Mouse (Mus musculus) thymus, adult 2 months (tissue): ENCODE measurements around the gene Ankrd24. TPM values are rescaled to one million over a fixed set of nuclear protein-coding genes. Genes with fewer than 3 reads are reported as not detected.
A peak's percentile ranks its signal among the peaks of the same experiment; 100 is the strongest.

Experiments used
- DNase-seq: peaks from one replicate; pipeline ENCODE4 v3.0.0; 2021
- H3K27ac ChIP-seq: fragments of 200-500 bp; 2 replicates; pipeline ENCODE4 v1.5.1; 2012; ENCODE audit warnings: low read length, control low read depth; ENCODE audit not compliant: control insufficient read depth, insufficient read depth
- H3K27me3 ChIP-seq: fragments of 200-500 bp; 2 replicates; pipeline ENCODE4 v1.6.1; 2012; ENCODE audit warnings: mild to moderate bottlenecking, low read length, moderate library complexity, mixed read lengths; ENCODE audit not compliant: control insufficient read depth, insufficient read depth
- H3K36me3 ChIP-seq: fragments of 200-500 bp; 2 replicates; pipeline ENCODE4 v1.6.1; 2012; ENCODE audit warnings: mild to moderate bottlenecking, low read length, moderate library complexity; ENCODE audit not compliant: control insufficient read depth, insufficient read depth
- H3K4me1 ChIP-seq: fragments of 200-500 bp; replicated peaks from 2 replicates; pipeline ENCODE4 v1.6.1; 2012; ENCODE audit warnings: low read length; ENCODE audit not compliant: control insufficient read depth, insufficient read depth
- H3K4me3 ChIP-seq: fragments of 200-500 bp; 2 replicates; pipeline ENCODE4 v1.5.1; 2012; ENCODE audit warnings: mild to moderate bottlenecking, low read length, control low read depth, moderate library complexity; ENCODE audit not compliant: control insufficient read depth, insufficient read depth
- CTCF ChIP-seq: fragments of 200-500 bp; IDR thresholded peaks from 2 replicates; pipeline ENCODE4 v1.5.1; 2012; ENCODE audit warnings: mild to moderate bottlenecking, control low read depth, low read length, moderate library complexity, borderline replicate concordance; ENCODE audit not compliant: control insufficient read depth, poor library complexity, insufficient read depth; ENCODE audit errors: extremely low read depth
- POLR2A ChIP-seq: fragments of 200-500 bp; IDR thresholded peaks from 2 replicates; pipeline ENCODE4 v1.6.1; 2012; ENCODE audit warnings: mild to moderate bottlenecking, low read length, control low read depth, moderate library complexity; ENCODE audit not compliant: control insufficient read depth, poor library complexity, insufficient read depth; ENCODE audit errors: extremely low read depth
- WGBS: fragments of 180-500 bp; shearing (Covaris S2); methylation state at CpG from one replicate; pipeline ENCODE4 v1.1.7; 2018; 5-methylcytosine and 5-hydroxymethylcytosine counted together
- polyA plus RNA-seq: library from polyadenylated mRNA; depleted of rRNA; stranded (reverse); fragments of >200 nt; gene quantifications from 2 replicates; pipeline ENCODE4 v1.2.3, GENCODE M21; 2012

The Ankrd24 gene
- polyA plus RNA-seq, 1 experiment: 19.1 TPM

DNA sequence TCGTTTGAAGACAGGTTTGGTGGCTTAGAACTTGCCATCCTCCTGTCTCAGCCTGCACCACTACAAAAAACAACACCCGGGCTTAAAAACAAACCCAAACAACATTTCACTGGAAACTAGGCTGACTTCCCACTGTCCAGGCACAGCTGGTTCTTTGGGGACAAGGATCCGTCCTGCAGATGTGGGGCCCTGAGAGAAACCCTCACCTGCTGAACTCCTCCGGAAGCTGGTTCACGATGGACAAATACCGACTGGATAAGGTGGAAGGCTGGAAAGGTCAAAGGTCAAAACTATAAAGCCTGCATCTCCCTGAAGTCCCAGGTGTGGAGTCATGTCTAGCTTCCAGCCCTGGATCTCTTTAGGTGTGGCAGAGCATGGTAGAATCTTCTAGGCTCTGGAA lies 29.5 kb upstream of the Ankrd24 start:
- Histone ChIP-seq H3K4me3 (no peak overlapping the region), H3K4me1 (peaks cover 69% of the 10 kb centered on the region), H3K27ac (peak overlapping the region; percentile 36; the same call in 1 of the 2 replicates), H3K36me3 (no peaks in the 10 kb centered on the region), H3K27me3 (no peaks in the 10 kb centered on the region)
- TF ChIP-seq POLR2A: no peak
- no peak for TF ChIP-seq CTCF
- WGBS: 62% methylated on average over 6 of the region's 6 CpGs
- DNase-seq: no peak

DNA sequence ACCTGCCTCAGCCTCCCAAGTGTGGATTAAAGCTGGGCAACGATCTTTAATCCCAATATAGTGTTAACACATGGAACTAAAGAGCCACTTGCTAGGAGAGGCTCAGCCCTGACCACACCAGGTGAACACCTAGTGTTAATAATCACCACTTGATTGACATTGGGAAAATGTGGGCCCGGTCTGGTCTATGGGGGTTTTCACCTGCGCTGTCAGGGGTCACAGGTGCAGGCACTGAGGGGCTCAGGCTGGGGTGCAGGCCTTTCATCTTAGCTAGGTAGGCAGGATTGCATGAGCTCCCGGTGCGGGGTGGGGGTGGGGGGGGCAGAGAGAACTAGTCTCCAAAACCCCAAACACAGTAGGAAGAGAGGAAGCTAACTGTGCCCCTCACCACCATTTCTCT lies 28.7 kb upstream of the Ankrd24 start:
- no peak overlapping the region for H3K27ac ChIP-seq
- no peak overlapping the region for H3K4me3 ChIP-seq
- H3K27me3 ChIP-seq: no peaks in the 10 kb centered on the region
- no peaks in the 10 kb centered on the region for H3K36me3 ChIP-seq
- DNase-seq: no peak
- peaks cover 74% of the 10 kb centered on the region for H3K4me1 ChIP-seq
- TF ChIP-seq CTCF (no peak), POLR2A (no peak)
- 33% methylated on average over 5 of the region's 5 CpGs for WGBS

- whole genome bisulfite sequencing: 53% methylated on average over 10 of the region's 10 CpGs
- Histone ChIP-seq H3K27ac (peak overlapping the region; percentile 18; the same call in 1 of the 2 replicates), H3K4me3 (no peak overlapping the region), H3K36me3 (no peaks in the 10 kb centered on the region), H3K27me3 (no peaks in the 10 kb centered on the region), H3K4me1 (peaks cover 77% of the 10 kb centered on the region)
- DNase-seq: no peak
- TF ChIP-seq POLR2A (no peak), CTCF (no peak)
Observed at GRCm38 (mm10) chr10:81600096-81600495, 28.2 kb upstream of the Ankrd24 start.

- DNase-seq: peak; percentile 95
- under 1% methylated on average over 28 of the region's 28 CpGs for WGBS
- Histone ChIP-seq H3K27ac (peak within 1 kb of the TSS; percentile 18; the same call in 1 of the 2 replicates), H3K36me3 (no peaks in the 10 kb centered on the region), H3K4me1 (peaks cover 77% of the 10 kb centered on the region), H3K4me3 (peak within 1 kb of the TSS; percentile 40), H3K27me3 (no peaks in the 10 kb centered on the region)
- 0 out of 2 replicates have a peak, but pooled peaks have one; percentile 42 for TF ChIP-seq CTCF
- no peak for TF ChIP-seq POLR2A
Observed at GRCm38 (mm10) chr10:81600738-81601203, 27.6 kb upstream of the Ankrd24 start, which contains the start of gene Tle6. Gene Tle6 (minus strand): TSS chr10:81601073.

- H3K4me1 ChIP-seq: peaks cover 74% of the 10 kb centered on the region
- H3K4me3 ChIP-seq: peak overlapping the region; percentile 40; the same call in 1 of the 2 replicates
- H3K36me3 ChIP-seq: no peaks in the 10 kb centered on the region
- no peak for DNase-seq
- no peak for TF ChIP-seq POLR2A
- no peak for TF ChIP-seq CTCF
- H3K27ac ChIP-seq: no peak overlapping the region
- WGBS: 40% methylated on average over 7 of the region's 7 CpGs
- H3K27me3 ChIP-seq: no peaks in the 10 kb centered on the region
Observed at GRCm38 (mm10) chr10:81601396-81601905, 26.9 kb upstream of the Ankrd24 start.

- Histone ChIP-seq H3K4me3 (no peak overlapping the region), H3K27ac (peak overlapping the region; percentile 47; the same call in 1 of the 2 replicates), H3K27me3 (no peaks in the 10 kb centered on the region), H3K36me3 (no peaks in the 10 kb centered on the region), H3K4me1 (peaks cover 63% of the 10 kb centered on the region)
- no peak for TF ChIP-seq POLR2A
- TF ChIP-seq CTCF: no peak
- no peak for DNase-seq
- WGBS: 27% methylated on average over 4 of the region's 4 CpGs
Observed at GRCm38 (mm10) chr10:81602741-81603151, 25.6 kb upstream of the Ankrd24 start.
